Mouse (Mus musculus): ENCODE measurements around the gene Vps29.
A peak's percentile ranks its signal among the peaks of the same experiment; 100 is the strongest.

GRCm38 (mm10) chr5:122323523-122323922, 30.6 kb upstream of the Vps29 start:
- TF ChIP-seq CTCF (IDR thresholded peaks at IDR 0.05) (no peak), EP300 (IDR thresholded peaks at IDR 0.05) (peak; percentile 36; the same call in 1 of the 2 replicates)
